Mouse (Mus musculus) skeletal muscle tissue, adult 2 months (tissue): ENCODE measurements at regions not wholly inside any gene's neighbourhood (a gene's known extent, or its start where the extent isn't known, plus 50 kb on each side); places are given as distances from the start of the nearest gene placed in this dataset.

Experiments
- DNase-seq: peaks from one replicate; pipeline ENCODE4 v3.0.0-alpha.2; 2012; ENCODE audit warnings: low read depth, low spot score

GRCm38 (mm10) chr2:75481863-75482262, 177.2 kb upstream of the Hnrnpa3 start:
- no peak for DNase-seq

DNA sequence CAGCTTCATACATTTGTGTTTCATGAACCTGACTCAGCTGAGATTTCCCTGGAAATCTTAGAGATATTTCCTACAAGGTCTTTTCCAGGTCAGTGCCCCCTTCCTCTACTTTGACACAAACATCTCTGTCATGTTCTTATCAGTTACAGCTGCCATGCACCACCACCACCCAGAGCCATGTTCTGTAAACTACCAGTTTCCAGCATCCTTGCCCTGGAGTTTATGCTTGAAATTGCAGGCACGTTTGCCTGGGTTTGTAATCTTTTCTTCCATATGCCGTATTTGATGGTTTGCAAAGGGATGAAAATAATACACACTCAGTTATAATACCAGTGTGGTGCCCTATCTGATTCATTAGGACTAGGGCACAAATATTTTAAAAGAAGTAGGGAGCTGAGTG, 176.6 kb upstream of the Hnrnpa3 start:
- DNase-seq, result no peak

GRCm38 (mm10) chr2:75484951-75485350, 174.1 kb upstream of the Hnrnpa3 start:
- no peak for DNase-seq

DNA sequence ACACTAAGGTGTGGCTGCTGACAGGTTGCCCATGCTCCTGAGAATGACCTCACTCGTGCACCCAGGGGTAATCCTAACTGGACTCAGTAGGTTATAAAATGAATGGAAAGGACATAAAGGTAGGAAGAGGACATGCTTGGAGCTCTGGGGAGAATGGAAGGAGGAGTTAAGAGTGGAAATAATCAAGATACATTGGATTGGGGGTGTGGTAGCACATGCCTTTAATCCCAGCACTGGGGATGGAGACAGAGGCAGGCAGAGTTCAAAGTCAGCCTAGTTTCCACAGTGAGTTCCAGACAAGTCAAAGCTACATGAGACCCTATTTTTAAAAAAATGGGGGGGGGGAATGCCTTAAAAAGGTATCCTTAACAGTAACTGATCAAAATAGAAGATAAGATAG, 167.9 kb upstream of the Hnrnpa3 start:
- DNase-seq, result no peak

DNA sequence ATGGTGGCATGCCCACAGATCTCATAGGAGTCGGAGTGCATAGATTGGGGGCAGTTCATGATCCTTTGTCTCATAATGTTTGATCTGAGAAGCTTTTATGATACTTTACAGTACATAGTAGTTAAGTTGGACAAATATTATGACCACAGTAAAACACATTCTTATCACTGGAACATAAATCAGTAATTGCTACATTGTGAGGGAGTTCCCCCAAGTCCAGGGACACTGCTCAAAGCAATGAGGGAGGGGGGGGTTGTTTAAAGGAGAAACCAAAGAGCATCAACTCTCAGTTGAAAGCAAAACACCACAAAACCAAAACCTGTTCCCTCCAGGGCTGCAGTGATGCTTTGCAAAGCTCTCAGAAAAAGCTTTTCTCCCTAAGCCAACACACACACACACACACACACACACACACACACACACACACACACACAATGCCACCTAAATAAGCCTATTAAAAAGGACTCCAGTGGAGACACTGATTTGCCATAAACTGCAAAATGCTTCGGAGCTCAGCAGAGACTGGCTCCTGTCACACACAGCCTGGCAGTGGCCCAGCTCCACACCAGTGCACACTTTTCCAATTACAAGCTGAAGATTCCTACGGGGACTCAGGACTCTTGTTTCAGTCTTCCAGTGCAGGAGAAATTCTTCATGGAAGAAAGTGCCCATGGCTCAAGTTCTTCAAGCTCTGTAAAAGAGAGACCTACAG, 167.1 kb upstream of the Hnrnpa3 start:
- no peak for DNase-seq

DNA sequence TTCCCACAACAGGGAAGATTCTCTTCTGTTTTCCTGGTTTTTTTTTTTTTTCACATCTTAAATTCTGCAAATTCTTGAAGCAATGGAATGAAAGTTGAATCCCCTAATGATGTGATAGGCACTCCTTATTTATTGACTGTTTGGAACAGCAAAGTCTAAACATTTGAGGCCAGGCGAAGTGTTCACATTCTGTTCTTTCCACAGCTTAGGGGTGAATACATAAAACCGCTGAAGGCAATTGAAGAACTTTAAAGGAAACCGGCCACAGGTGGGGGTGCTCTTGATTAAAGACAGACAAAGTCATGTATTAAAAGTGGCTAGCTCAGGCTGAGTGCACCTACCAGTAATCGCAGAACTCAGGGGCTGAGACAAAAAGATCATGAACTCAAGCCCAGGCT, 166.6 kb upstream of the Hnrnpa3 start:
- no peak for DNase-seq

- DNase-seq, result no peak
Observed at GRCm38 (mm10) chr2:75496606-75497240, 162.3 kb upstream of the Hnrnpa3 start.

GRCm38 (mm10) chr2:75510223-75510622, 148.8 kb upstream of the Hnrnpa3 start:
- DNase-seq, result no peak

- no peak for DNase-seq
Observed at GRCm38 (mm10) chr2:75512422-75513170, 146.5 kb upstream of the Hnrnpa3 start.

GRCm38 (mm10) chr2:75514171-75514570, 144.9 kb upstream of the Hnrnpa3 start:
- DNase-seq, result no peak

DNA sequence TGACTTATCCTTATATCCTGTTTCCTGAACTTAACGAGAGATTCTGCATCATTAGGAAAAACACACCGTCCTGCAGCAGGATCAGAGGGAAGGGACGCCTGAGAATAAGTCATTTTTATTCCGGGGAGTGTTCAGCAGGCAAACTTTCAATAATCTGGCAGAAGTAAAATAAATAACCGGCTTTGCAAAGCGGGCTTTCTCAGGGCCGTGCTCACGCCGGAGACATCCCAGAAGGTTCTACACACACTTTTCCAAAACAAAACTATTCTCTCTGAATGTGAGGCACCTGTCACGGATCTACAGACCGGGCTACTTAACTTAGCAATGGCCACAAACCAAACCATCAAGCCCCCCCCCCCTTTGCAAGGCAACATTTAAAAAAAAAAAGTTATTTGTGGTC, 142.8 kb upstream of the Hnrnpa3 start:
- DNase-seq, result no peak

- no peak for DNase-seq
Observed at GRCm38 (mm10) chr2:75517096-75517495, 142.0 kb upstream of the Hnrnpa3 start.

GRCm38 (mm10) chr2:75518607-75519006, 140.5 kb upstream of the Hnrnpa3 start:
- no peak for DNase-seq

DNA sequence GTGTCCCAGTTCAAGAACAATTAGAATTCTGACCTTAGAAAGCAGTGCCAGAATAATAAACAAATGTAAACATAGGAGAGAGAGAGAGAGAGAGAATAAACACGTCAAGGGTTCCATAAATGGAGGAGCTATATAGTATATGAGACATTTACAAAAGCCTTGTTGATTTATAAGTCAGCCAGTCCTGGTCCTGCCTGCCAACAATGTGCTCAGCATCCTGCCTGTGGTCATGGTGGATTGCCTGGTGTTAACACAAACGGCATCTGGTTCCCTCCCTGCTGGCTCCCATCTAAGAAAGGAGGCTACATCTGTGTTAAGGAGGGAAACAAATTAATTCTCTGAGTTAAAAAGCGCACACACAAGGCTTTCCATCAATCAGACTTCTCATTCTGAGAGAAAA, 133.5 kb upstream of the Hnrnpa3 start:
- no peak for DNase-seq

DNA sequence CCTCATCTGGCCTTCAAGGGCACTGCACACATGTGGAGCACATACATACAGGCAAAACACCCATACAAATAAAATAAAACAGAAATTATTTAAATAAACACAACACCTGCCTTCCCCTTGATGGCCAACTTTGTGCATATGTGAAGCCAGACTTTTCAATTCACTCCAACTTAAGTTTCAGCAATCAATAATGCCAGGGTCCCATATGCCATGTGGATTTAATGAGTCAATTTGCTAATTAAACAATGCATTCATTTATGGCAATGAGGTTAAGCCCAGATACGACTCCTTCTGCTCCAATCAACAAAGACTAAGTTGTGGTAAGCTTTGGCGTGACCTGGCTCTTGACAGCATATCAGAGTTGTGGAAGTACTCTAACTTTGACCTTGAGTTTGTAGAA, 130.4 kb upstream of the Hnrnpa3 start:
- no peak for DNase-seq

DNA sequence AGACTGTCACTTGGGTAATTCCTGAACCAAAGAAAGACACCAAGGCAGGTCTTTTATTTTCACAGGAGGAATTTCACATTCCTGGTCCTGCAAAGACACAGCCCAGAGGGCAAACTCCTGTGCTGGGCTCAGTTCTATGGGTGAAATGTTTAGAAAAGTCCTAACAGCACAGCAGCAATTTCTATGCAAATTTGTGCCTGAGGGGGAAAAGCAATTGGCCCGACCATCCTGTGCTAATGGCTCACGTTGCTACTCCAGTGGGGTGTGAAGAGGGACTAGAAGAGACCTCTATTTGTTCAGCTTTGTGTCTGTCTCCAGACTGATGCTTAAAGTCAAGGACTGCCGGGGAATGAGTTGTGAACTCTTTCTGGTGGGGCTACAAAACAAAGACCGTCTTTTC, 120.9 kb upstream of the Hnrnpa3 start:
- DNase-seq, result no peak

DNA sequence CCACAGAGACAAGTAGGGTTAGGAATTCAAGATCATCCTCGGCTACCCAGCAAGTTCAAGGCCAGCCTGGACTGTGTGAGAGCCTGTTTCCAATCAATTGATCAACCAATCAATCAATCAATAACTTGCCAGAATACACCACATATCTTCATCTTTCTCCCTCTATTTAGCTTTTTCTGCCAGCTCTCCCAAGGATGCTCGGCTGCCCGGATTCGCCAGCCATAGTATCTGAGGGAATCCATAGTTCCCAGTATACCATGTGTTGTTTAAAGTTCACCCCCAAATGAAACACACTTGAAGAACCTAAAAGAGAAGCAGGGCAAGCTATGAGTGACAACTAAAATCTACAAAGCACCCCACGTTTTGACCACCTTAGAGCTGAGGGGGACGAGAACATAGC, 119.3 kb upstream of the Hnrnpa3 start:
- DNase-seq, result no peak

- no peak for DNase-seq
Observed at GRCm38 (mm10) chr2:75542331-75542730, 116.7 kb upstream of the Hnrnpa3 start.

DNA sequence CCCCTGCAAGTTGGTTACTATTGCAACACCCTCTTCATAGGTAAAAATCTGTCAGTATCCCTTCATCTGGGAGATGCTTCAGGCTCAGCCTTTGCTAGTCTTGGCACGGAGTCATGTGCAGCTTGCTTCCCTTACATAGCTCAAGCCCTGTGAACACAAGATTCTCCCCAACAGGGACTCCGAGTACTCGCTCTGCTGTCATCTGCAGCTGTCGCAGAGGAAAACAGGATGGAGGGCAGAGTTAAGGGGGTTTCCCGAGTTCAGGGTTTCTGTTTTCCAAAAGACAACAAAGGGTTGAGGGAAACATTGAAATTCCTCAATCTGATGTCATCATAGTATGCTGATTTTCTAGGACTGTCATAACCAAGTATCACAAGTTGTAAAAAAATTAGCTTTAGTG, 116.3 kb upstream of the Hnrnpa3 start:
- peak; percentile 4 for DNase-seq

GRCm38 (mm10) chr2:75545971-75546370, 113.1 kb upstream of the Hnrnpa3 start:
- DNase-seq, result no peak

DNA sequence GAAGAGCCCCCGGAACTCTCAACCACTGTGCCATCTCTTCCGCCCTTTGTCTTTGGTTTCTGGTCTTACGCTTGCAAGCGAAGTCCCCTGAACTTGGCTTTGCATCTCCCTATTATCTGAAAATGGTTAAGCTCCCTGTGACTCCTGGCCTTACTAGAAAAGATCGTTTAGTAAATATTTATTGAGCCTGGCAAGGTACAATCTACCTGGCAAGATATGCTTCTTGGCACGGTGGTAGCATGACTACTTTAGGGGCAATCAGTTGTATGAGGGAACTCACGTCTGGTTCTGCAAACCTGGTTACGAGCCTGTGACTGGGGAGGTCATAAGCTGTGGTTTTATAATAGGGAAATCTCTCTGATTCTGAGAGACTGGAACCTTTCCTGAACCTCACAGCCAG, 103.4 kb upstream of the Hnrnpa3 start:
- no peak for DNase-seq

DNA sequence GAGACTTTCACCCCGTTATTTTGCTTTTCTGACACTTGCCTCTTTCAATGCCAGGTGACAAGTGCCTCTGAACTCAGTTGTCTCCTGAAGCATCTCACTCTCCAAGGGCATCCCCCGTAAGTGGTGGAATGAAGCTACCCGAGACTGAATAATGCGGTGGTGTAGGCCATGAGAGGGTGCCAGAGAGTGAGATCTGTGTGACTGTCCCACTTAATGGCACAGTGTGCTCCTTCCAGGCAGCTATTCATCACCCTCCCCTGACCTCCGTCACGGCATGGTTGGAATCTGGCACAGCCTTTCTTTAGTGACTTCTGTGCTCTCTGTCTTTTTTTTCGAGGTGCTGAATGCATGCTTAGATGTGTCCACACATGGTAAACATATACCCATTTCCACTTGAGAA, 102.3 kb upstream of the Hnrnpa3 start:
- DNase-seq, result no peak

GRCm38 (mm10) chr2:75557392-75557791, 101.7 kb upstream of the Hnrnpa3 start:
- DNase-seq, result no peak
